Mouse (Mus musculus) embryonic facial prominence, embryonic 14.5 days (tissue): ENCODE measurements at regions not wholly inside any gene's neighbourhood (a gene's known extent, or its start where the extent isn't known, plus 50 kb on each side); places are given as distances from the start of the nearest gene placed in this dataset.

ENCODE experiments used
- ATAC-seq: fragments of 200-750 bp; cut with Nextera tagmentation; 2 replicates; pipeline ENCODE4 v1.8.0; 2017; ENCODE audit warnings: low read depth, moderate number of reproducible peaks, moderate TSS enrichment
- DNase-seq: peaks from one replicate; pipeline ENCODE4 v3.0.0-alpha.2; 2015; ENCODE audit warnings: low spot score
- H3K27ac ChIP-seq: fragments of 300-500 bp; sonication (generic); replicated peaks from 2 replicates; pipeline ENCODE4 v1.5.1; 2014; ENCODE audit warnings: low read depth, mild to moderate bottlenecking, low read length, moderate library complexity
- H3K27me3 ChIP-seq: fragments of 300-500 bp; sonication (generic); replicated peaks from 2 replicates; pipeline ENCODE4 v1.6.1; 2014; ENCODE audit warnings: low read length; ENCODE audit not compliant: control insufficient read depth, insufficient read depth
- H3K36me3 ChIP-seq: fragments of 300-500 bp; sonication (generic); 2 replicates; pipeline ENCODE4 v1.6.1; 2014; ENCODE audit warnings: low read length, mixed read lengths; ENCODE audit not compliant: control insufficient read depth, insufficient read depth
- H3K4me1 ChIP-seq: fragments of 300-500 bp; sonication (generic); 2 replicates; pipeline ENCODE4 v1.6.1; 2014; ENCODE audit warnings: antibody characterized with exemption, low read length; ENCODE audit not compliant: control insufficient read depth, insufficient read depth
- H3K4me2 ChIP-seq: fragments of 300-500 bp; sonication (generic); 2 replicates; pipeline ENCODE4 v1.6.1; 2014; ENCODE audit warnings: low read depth, mild to moderate bottlenecking, low read length, moderate library complexity, mixed read lengths
- H3K4me3 ChIP-seq: fragments of 300-500 bp; sonication (generic); 2 replicates; pipeline ENCODE4 v1.5.1; 2014; ENCODE audit warnings: low read depth, mild to moderate bottlenecking, low read length
- H3K9ac ChIP-seq: fragments of 300-500 bp; sonication (generic); 2 replicates; pipeline ENCODE4 v1.6.1; 2014; ENCODE audit warnings: low read depth, mild to moderate bottlenecking, low read length, moderate library complexity, mixed read lengths
- H3K9me3 ChIP-seq: fragments of 300-500 bp; sonication (generic); 2 replicates; pipeline ENCODE4 v1.6.1; 2016; ENCODE audit warnings: low read length; ENCODE audit not compliant: control insufficient read depth
- WGBS: fragments of 180-500 bp; shearing (Covaris S2); extraction: QIAGEN DNeasy Blood & Tissue Kit; methylation state at CpG from one replicate; pipeline ENCODE4 v1.1.7; 2014; 5-methylcytosine and 5-hydroxymethylcytosine counted together

GRCm38 (mm10) chr4:52176240-52176639 is 262.8 kb upstream of the Smc2 start:
- Histone ChIP-seq H3K36me3 (no peaks in the 10 kb centered on the region), H3K4me3 (no peak overlapping the region), H3K4me1 (no peaks in the 10 kb centered on the region), H3K9me3 (no peaks in the 10 kb centered on the region), H3K27ac (no peak overlapping the region), H3K9ac (no peak overlapping the region), H3K27me3 (no peaks in the 10 kb centered on the region), H3K4me2 (no peak overlapping the region)
- no peak for DNase-seq
- WGBS: 62% methylated on average over 4 of the region's 4 CpGs
- ATAC-seq: no peak

- Histone ChIP-seq H3K9ac (no peak overlapping the region), H3K4me3 (no peak overlapping the region), H3K36me3 (no peaks in the 10 kb centered on the region), H3K27ac (no peak overlapping the region), H3K4me1 (no peaks in the 10 kb centered on the region), H3K27me3 (no peaks in the 10 kb centered on the region), H3K9me3 (no peaks in the 10 kb centered on the region), H3K4me2 (no peak overlapping the region)
- ATAC-seq: no peak
- DNase-seq: no peak
- WGBS: 82% methylated on average over 3 of the region's 3 CpGs
These were observed 241.3 kb upstream of the Smc2 start for GRCm38 (mm10) chr4:52197777-52198176.

GRCm38 (mm10) chr4:52210601-52211000 is 228.4 kb upstream of the Smc2 start:
- H3K36me3 ChIP-seq: no peaks in the 10 kb centered on the region
- H3K4me3 ChIP-seq: no peak overlapping the region
- DNase-seq (no peak), ATAC-seq (no peak)
- no peak overlapping the region for H3K9ac ChIP-seq
- H3K4me2 ChIP-seq: no peak overlapping the region
- H3K9me3 ChIP-seq: no peaks in the 10 kb centered on the region
- H3K27ac ChIP-seq: no peak overlapping the region
- H3K4me1 ChIP-seq: no peaks in the 10 kb centered on the region
- H3K27me3 ChIP-seq: no peaks in the 10 kb centered on the region

GRCm38 (mm10) chr4:52211022-52211421 is 228.0 kb upstream of the Smc2 start:
- DNase-seq (peak; percentile 5), ATAC-seq (no peak)
- no peak overlapping the region for H3K4me2 ChIP-seq
- H3K27me3 ChIP-seq: no peaks in the 10 kb centered on the region
- no peaks in the 10 kb centered on the region for H3K36me3 ChIP-seq
- 42% methylated on average over 5 of the region's 5 CpGs for WGBS
- H3K9me3 ChIP-seq: no peaks in the 10 kb centered on the region
- no peaks in the 10 kb centered on the region for H3K4me1 ChIP-seq
- no peak overlapping the region for H3K4me3 ChIP-seq
- H3K9ac ChIP-seq: no peak overlapping the region
- H3K27ac ChIP-seq: no peak overlapping the region

GRCm38 (mm10) chr4:52213363-52213762 is 225.7 kb upstream of the Smc2 start:
- Histone ChIP-seq H3K27ac (no peak overlapping the region), H3K4me3 (no peak overlapping the region), H3K36me3 (no peaks in the 10 kb centered on the region), H3K27me3 (no peaks in the 10 kb centered on the region), H3K9ac (no peak overlapping the region), H3K4me1 (no peaks in the 10 kb centered on the region), H3K4me2 (no peak overlapping the region), H3K9me3 (no peaks in the 10 kb centered on the region)
- WGBS: 38% methylated on average over 3 of the region's 3 CpGs
- peak; percentile 32 for DNase-seq
- 0 out of 2 replicates have a peak, but pooled peaks have one; percentile 55 for ATAC-seq
